Mouse (Mus musculus) urinary bladder, adult 2 months (tissue): ENCODE measurements around the gene Ajm1. TPM values are rescaled to one million over a fixed set of nuclear protein-coding genes. Genes with fewer than 3 reads are reported as not detected.

Experiments used
- DNase-seq: peaks from one replicate; pipeline ENCODE4 v3.0.0; 2022; ENCODE audit warnings: low spot score
- polyA plus RNA-seq: library from polyadenylated mRNA; depleted of rRNA; stranded (reverse); fragments of >200 nt; gene quantifications from 2 replicates; pipeline ENCODE4 v1.2.3, GENCODE M21; 2012; rRNA removed

Gene Ajm1
- polyA plus RNA-seq, 1 experiment, result 0.47 TPM

DNA sequence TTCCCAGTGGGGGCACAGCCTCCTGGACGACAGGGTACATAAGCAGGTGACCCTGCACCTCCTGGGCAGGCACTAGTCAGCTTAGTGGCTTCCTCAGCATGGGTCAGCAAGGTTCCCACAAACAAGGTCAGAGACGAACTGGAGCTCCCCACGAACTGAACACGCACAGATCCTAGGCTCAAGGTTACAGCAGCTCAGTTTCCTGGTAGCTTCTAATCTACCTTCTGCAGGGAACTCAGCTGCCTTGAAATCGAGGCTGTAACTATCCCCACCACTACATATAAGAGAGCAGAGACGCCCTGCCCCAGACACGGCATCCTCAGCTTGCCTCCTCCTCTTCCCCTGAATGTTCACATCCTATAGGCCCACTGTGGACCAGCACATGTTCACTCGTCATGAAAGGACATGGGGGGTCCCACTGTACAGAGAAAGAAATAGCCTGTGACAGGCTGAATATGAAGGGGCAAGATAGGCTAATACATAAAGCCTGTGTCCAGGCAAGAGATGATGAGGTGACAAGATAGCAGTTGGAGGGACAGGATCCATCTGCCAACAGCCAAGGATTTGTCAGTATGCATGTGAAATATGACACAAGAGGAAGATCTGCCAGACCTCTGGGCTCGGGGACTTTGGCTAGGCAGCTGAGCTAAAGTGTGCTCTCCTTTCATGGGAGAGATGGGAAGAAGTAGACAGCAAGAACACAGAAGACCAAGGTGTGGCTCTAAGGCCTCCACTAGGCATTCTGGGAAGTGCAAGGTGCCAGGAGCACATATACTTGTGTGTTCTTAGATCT, 54.9 kb downstream of the Ajm1 start:
- no peak for DNase-seq

Other genes with a start within 250 kb of the Ajm1 start
- gene Man1b1, start 249.4 kb downstream of the Ajm1 start, polyA plus RNA-seq, result 15.2 and 22.8 TPM in 2 replicates
- 36.0 and 37.3 TPM in 2 replicates for gene Dpp7, start 225.4 kb downstream of the Ajm1 start, polyA plus RNA-seq
- gene Uap1l1, start 216.1 kb downstream of the Ajm1 start, polyA plus RNA-seq, result 36.8 and 38.3 TPM in 2 replicates
- 1.6 and 2.5 TPM in 2 replicates for gene Sapcd2, start 209.4 kb downstream of the Ajm1 start, polyA plus RNA-seq
- 104 and 107 TPM in 2 replicates for gene Entpd2, start 185.9 kb downstream of the Ajm1 start, polyA plus RNA-seq
- gene Npdc1, start 182.4 kb downstream of the Ajm1 start, polyA plus RNA-seq, result 103 and 126 TPM in 2 replicates
- 0.19 and 0.29 TPM in 2 replicates for gene Fut7, start 158.5 kb downstream of the Ajm1 start, polyA plus RNA-seq
- gene Abca2, start 153.1 kb downstream of the Ajm1 start, polyA plus RNA-seq, result 6.3 and 16.4 TPM in 2 replicates
- gene Clic3, start 124.9 kb downstream of the Ajm1 start, polyA plus RNA-seq, result 0.69 and 2.2 TPM in 2 replicates
- 50.8 and 61.1 TPM in 2 replicates for gene Paxx, start 120.7 kb downstream of the Ajm1 start, polyA plus RNA-seq
- gene Ptgds, start 111.7 kb downstream of the Ajm1 start, polyA plus RNA-seq, result 0.38 and 0.74 TPM in 2 replicates
- gene Lcn12, start 87.8 kb downstream of the Ajm1 start, polyA plus RNA-seq, result not detected in 2 replicates
- gene Fbxw5, start 81.0 kb downstream of the Ajm1 start, polyA plus RNA-seq, result 15.1 and 36.1 TPM in 2 replicates
- gene C8g, start 80.0 kb downstream of the Ajm1 start, polyA plus RNA-seq, result 2.3 and 2.4 TPM in 2 replicates
- gene Traf2, start 34.8 kb downstream of the Ajm1 start, polyA plus RNA-seq, result 15.5 and 15.7 TPM in 2 replicates
- 222 and 224 TPM in 2 replicates for gene Edf1, start 23.9 kb downstream of the Ajm1 start, polyA plus RNA-seq
- gene Mamdc4, start 6.9 kb downstream of the Ajm1 start, polyA plus RNA-seq, result 1.3 and 1.4 TPM in 2 replicates
- gene Phpt1, start 6.5 kb downstream of the Ajm1 start, polyA plus RNA-seq, result 64.2 and 75.6 TPM in 2 replicates
- 66.5 and 73.8 TPM in 2 replicates for gene Rabl6, start 26.8 kb upstream of the Ajm1 start, polyA plus RNA-seq
- not detected in 2 replicates for gene Ccdc183, start 35.9 kb upstream of the Ajm1 start, polyA plus RNA-seq
- 55.4 and 59.7 TPM in 2 replicates for gene Tmem141, start 40.2 kb upstream of the Ajm1 start, polyA plus RNA-seq
- 22.9 and 30.6 TPM in 2 replicates for gene Fcna, start 46.3 kb upstream of the Ajm1 start, polyA plus RNA-seq
- 0.94 and 1.8 TPM in 2 replicates for gene Lcn8, start 71.4 kb upstream of the Ajm1 start, polyA plus RNA-seq
- gene Lcn5, start 76.2 kb upstream of the Ajm1 start, polyA plus RNA-seq, result 0.32 TPM in 1 of 2 replicates, not detected in the other
- 0.36 and 0.63 TPM in 2 replicates for gene Lcn6, start 95.0 kb upstream of the Ajm1 start, polyA plus RNA-seq
- 0.06 TPM in 1 of 2 replicates, not detected in the other for gene Lcn10, start 101.0 kb upstream of the Ajm1 start, polyA plus RNA-seq
- gene Obp2a, start 118.3 kb upstream of the Ajm1 start, polyA plus RNA-seq, result not detected in 2 replicates
- 30.9 and 41.7 TPM in 2 replicates for gene Bmyc, start 125.0 kb upstream of the Ajm1 start, polyA plus RNA-seq
- not detected in 2 replicates for gene Obp2b, start 155.3 kb upstream of the Ajm1 start, polyA plus RNA-seq
- gene Lcn3, start 183.8 kb upstream of the Ajm1 start, polyA plus RNA-seq, result not detected in 2 replicates
- gene Lcn11, start 195.3 kb upstream of the Ajm1 start, polyA plus RNA-seq, result not detected in 2 replicates
- not detected in 2 replicates for gene Gm13539, start 200.5 kb upstream of the Ajm1 start, polyA plus RNA-seq
- not detected in 2 replicates for gene Glt6d1, start 234.1 kb upstream of the Ajm1 start, polyA plus RNA-seq
- not detected in 2 replicates for gene Lcn9, start 241.4 kb upstream of the Ajm1 start, polyA plus RNA-seq